Mouse (Mus musculus) kidney, embryonic 15.5 days (tissue): ENCODE measurements around the gene Atrx. TPM values are rescaled to one million over a fixed set of nuclear protein-coding genes. Genes with fewer than 3 reads are reported as not detected.
A peak's percentile ranks its signal among the peaks of the same experiment; 100 is the strongest.

Experiments
- ATAC-seq: fragments of 200-750 bp; cut with Nextera tagmentation; replicated peaks from 2 replicates; pipeline ENCODE4 v1.8.0; 2017; ENCODE audit warnings: moderate TSS enrichment; ENCODE audit not compliant: low FRiP score
- H3K27ac ChIP-seq: fragments of 300-500 bp; sonication (generic); 2 replicates; pipeline ENCODE4 v1.5.1; 2015; ENCODE audit warnings: mild to moderate bottlenecking, inconsistent platforms
- H3K27me3 ChIP-seq: fragments of 300-500 bp; sonication (generic); 2 replicates; pipeline ENCODE4 v1.6.1; 2015; ENCODE audit warnings: inconsistent platforms
- H3K36me3 ChIP-seq: fragments of 300-500 bp; sonication (generic); 2 replicates; pipeline ENCODE4 v1.6.1; 2015; ENCODE audit warnings: inconsistent platforms
- H3K4me1 ChIP-seq: fragments of 300-500 bp; sonication (generic); 2 replicates; pipeline ENCODE4 v1.6.1; 2015; ENCODE audit warnings: inconsistent platforms
- H3K4me2 ChIP-seq: fragments of 300-500 bp; sonication (generic); 2 replicates; pipeline ENCODE4 v1.6.1; 2015; ENCODE audit warnings: moderate library complexity, mild to moderate bottlenecking, inconsistent platforms
- H3K4me3 ChIP-seq: fragments of 300-500 bp; sonication (generic); replicated peaks from 2 replicates; pipeline ENCODE4 v1.5.1; 2015; ENCODE audit warnings: mild to moderate bottlenecking, inconsistent platforms
- H3K9ac ChIP-seq: fragments of 300-500 bp; sonication (generic); 2 replicates; pipeline ENCODE4 v1.6.1; 2015; ENCODE audit warnings: mild to moderate bottlenecking, inconsistent platforms
- H3K9me3 ChIP-seq: fragments of 300-500 bp; sonication (generic); replicated peaks from 2 replicates; pipeline ENCODE4 v1.6.1; 2016; ENCODE audit warnings: inconsistent platforms
- WGBS: fragments of 180-500 bp; shearing (Covaris S2); methylation state at CpG from one replicate; pipeline ENCODE4 v1.1.7; 2015; ENCODE audit warnings: mixed read lengths; 5-methylcytosine and 5-hydroxymethylcytosine counted together
- polyA plus RNA-seq: library from polyadenylated mRNA; unstranded; fragments of >200 nt; fragmentation: Nextera tagmentation; extraction: Ambion mirVana; gene quantifications from 2 replicates; pipeline ENCODE4 v1.2.1, GENCODE M21; 2015

The Atrx gene
- polyA plus RNA-seq, 1 experiment from 2014 or later, result 209 TPM

DNA sequence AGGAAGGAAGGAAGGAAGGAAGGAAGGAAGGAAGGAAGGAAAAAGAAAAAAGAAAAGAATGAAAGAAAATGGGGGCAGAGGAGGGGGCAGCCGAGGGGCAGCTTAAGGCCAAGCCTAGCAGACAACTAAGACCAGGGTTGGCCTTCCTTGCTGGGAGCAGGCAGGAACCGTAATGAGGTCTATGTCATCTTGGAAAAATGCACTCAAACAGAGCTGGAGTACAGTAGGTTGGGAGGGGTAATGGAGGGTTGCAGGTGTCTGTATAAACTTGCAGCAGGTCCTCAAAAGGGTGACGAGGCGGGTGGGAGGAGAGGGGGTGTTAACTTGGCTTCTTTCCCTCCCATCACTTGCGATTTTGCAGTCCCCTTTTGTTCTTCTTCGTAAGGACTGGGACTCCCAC is 163.2 kb downstream of the Atrx start:
- H3K4me2 ChIP-seq, result no peak overlapping the region
- no peaks in the 10 kb centered on the region for H3K36me3 ChIP-seq
- ATAC-seq, result no peak
- peaks cover 18% of the 10 kb centered on the region; the same call in 1 of the 2 replicates for H3K4me1 ChIP-seq
- H3K9me3 ChIP-seq, result no peaks in the 10 kb centered on the region
- WGBS, result 45% methylated on average over 6 of the region's 6 CpGs
- H3K9ac ChIP-seq, result no peak overlapping the region
- H3K27me3 ChIP-seq, result peaks cover 70% of the 10 kb centered on the region
- no peak overlapping the region for H3K4me3 ChIP-seq
- H3K27ac ChIP-seq, result no peak overlapping the region

DNA sequence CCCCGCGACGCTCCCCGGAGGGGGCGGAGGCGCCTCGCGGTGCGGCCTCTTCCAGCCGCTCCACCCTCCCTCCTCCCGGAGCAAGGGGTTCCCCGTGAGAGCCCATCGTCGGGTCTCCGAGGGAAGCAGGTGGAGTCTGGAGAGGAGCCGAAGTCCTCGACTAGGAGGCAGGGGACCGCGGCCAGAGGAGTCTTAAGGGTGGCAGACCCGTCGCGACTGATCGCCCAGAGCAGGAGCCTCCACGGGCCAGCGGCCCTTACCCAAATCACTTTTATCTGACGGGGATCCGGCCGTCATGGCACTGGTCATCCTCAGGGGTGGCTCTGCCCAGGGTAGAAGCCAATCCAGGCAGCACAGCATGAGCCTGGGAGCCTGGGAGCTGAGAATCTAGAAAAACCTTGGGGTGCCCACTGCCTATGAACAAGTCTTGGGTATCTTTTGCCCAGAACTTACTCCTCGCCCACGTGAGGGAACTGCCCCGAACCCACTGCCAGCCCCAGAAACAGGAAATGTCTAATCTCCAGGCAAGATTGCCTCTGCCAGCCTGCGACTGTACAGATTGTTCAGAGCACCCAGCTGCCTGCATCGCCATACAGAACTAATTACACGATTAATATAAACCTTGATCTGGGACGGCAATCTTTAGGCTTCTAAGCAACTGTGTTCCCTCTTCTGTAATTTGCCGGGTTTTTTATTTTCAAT is 164.0 kb downstream of the Atrx start:
- H3K9ac ChIP-seq, result no peak overlapping the region
- H3K27ac ChIP-seq, result no peak overlapping the region
- WGBS, result 22% methylated on average over 28 of the region's 36 CpGs
- no peaks in the 10 kb centered on the region for H3K9me3 ChIP-seq
- no peaks in the 10 kb centered on the region for H3K36me3 ChIP-seq
- H3K4me1 ChIP-seq, result peaks cover 18% of the 10 kb centered on the region; the same call in 1 of the 2 replicates
- peak; percentile 40 for ATAC-seq
- H3K4me2 ChIP-seq, result peak overlapping the region; percentile 67
- H3K4me3 ChIP-seq, result peak overlapping the region; percentile 45
- H3K27me3 ChIP-seq, result peaks cover 72% of the 10 kb centered on the region

DNA sequence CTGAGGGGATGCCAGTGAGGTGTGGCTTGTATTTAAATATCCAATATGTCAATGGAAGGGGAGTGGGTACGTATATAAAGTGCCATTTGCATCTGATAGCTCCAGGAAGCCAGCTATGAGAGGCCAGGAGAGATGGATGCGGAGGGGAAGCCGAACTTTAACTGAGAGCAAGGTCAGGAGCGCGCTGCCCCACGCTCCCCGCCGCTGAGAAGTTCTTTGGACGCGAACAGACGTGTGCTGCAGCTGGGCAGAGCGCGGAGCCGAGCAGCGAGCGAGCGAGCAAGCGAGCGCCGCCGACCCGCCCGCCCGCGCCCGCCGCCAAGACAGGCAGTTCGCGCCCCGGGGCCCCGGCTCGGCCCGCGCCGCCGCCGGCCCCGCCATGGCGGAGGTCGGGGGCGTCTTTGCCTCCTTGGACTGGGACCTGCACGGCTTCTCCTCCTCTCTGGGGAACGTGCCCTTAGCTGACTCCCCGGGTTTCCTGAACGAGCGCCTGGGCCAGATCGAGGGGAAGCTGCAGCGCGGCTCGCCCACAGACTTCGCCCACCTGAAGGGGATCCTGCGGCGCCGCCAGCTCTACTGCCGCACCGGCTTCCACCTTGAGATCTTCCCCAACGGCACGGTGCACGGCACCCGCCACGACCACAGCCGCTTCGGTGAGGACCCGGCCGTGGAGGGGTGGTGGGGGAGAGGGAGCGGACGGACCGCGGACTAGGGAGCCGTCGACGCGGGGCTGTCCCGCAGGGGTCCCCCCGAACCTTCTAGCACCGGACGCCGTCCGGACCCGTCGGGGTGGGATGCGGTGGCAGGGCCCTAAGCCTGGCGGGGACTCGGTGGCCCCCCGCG is 164.8 kb downstream of the Atrx start, which contains the start of gene Fgf16:
Fgf16 (plus strand) TSS at position 118 of the 843 bp plus-strand sequence.
- peak within 1 kb of the TSS; percentile 45 for H3K4me3 ChIP-seq
- ATAC-seq, result peak; percentile 17; the same call in 1 of the 2 replicates
- peaks cover 18% of the 10 kb centered on the region; the same call in 1 of the 2 replicates for H3K4me1 ChIP-seq
- peaks cover 73% of the 10 kb centered on the region for H3K27me3 ChIP-seq
- WGBS, result 16% methylated on average over 66 of the region's 86 CpGs
- H3K36me3 ChIP-seq, result no peaks in the 10 kb centered on the region
- H3K9me3 ChIP-seq, result no peaks in the 10 kb centered on the region
- H3K9ac ChIP-seq, result no peak within 1 kb of the TSS
- peak within 1 kb of the TSS; percentile 67 for H3K4me2 ChIP-seq
- no peak within 1 kb of the TSS for H3K27ac ChIP-seq

DNA sequence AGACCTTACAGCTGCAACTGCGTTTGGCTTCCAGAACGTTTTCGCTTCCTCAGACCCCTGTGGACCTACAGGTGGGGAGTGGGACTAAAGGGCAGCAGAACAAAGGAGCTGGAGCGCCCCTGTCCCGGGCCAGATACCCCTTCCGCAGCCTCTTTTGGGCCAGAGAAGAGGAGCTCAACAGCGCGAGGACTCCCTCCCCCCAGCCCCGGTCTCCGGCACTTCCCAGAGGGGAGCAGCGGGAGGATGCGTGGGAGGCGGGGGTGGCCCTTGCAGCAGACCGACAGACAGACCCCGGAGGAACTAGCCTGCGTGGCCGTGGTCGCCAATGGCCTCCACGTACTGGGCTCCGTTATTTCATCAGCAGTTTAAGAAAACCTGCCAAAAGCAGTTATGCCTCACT is 165.6 kb downstream of the Atrx start:
- Histone ChIP-seq H3K9me3 (no peaks in the 10 kb centered on the region), H3K36me3 (no peaks in the 10 kb centered on the region), H3K4me2 (peak overlapping the region; percentile 67), H3K4me1 (peaks cover 18% of the 10 kb centered on the region; the same call in 1 of the 2 replicates), H3K27me3 (peaks cover 73% of the 10 kb centered on the region), H3K9ac (no peak overlapping the region), H3K4me3 (peak overlapping the region; percentile 45), H3K27ac (no peak overlapping the region)
- WGBS, result 21% methylated on average over 20 of the region's 20 CpGs
- ATAC-seq, result no peak

DNA sequence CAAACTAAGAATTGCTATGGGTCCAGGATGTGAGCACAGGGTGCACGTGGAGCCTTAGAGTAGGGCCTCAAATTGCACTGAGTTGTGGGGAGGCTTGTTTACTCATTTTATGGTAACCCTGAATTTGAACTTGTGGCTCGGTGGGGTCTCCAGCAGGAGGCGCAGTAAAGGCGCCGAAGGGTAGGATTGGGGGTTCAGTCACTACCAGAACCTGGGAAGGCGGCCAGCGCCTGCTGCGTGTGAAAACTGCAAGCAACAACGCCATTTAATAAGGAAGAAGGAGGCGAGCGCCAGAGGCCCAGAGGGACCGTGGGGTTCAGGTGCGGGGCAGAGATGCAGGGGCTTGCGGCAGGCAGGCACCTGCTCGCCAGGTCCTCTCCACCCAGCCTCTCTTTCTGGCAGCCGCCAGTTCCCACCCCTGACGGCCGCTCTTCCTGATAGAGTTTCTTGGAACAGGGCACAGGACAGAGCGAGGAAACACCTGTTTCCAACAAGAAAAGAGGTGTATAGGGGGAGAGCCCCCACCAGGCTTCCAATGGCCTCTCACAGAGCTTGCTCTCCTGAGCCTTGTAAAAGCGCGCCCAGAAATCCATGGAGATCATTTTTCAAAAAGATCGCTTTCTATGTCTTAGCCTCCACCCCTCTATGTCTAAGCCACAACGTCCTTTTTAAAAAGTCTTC is 166.2 kb downstream of the Atrx start:
- Histone ChIP-seq H3K27ac (no peak overlapping the region), H3K36me3 (no peaks in the 10 kb centered on the region), H3K4me1 (peaks cover 18% of the 10 kb centered on the region; the same call in 1 of the 2 replicates), H3K4me3 (peak overlapping the region; percentile 45), H3K4me2 (peak overlapping the region; percentile 67), H3K27me3 (peaks cover 69% of the 10 kb centered on the region), H3K9me3 (no peaks in the 10 kb centered on the region), H3K9ac (no peak overlapping the region)
- peak; percentile 31; the same call in 1 of the 2 replicates for ATAC-seq
- WGBS, result 15% methylated on average over 23 of the region's 23 CpGs

Other genes starting within 250 kb of the Atrx start
- gene Fgf16, start 165.1 kb downstream of the Atrx start, polyA plus RNA-seq, result 0.23 and 0.36 TPM in 2 replicates
- gene Magt1, start 82.5 kb upstream of the Atrx start, polyA plus RNA-seq, result 69.7 and 69.9 TPM in 2 replicates
- gene Cox7b, start 86.3 kb upstream of the Atrx start, polyA plus RNA-seq, result 459 and 491 TPM in 2 replicates
- gene Atp7a, start 97.9 kb upstream of the Atrx start, polyA plus RNA-seq, result 28.2 and 29.3 TPM in 2 replicates
- gene Tlr13, start 213.8 kb upstream of the Atrx start, polyA plus RNA-seq, result 0.48 and 0.70 TPM in 2 replicates